21 mouse cellular contexts compared by ENCODE assay signal in the genomic region with DNA sequence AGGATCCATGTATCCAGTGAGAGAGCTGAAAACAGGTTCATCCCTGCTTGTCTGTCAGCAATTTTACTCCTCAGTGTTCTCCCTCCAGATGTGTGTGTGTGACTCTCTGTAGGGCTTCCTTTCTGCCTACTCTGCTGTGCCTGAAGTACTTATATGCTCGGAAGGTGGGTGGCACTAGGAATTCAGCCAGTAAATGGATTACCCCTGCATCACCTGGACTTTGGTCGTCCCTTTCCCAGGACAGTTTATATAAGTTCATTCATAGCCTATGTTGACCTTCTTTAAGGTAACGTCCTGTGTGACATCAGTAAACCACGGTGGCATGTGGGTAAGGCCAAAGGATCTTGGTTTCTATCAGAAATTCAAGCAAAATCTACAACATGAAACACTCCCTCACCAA.
A peak's percentile ranks its signal among the peaks of the same experiment; 100 is the strongest.
DNase-seq lines count a peak whose midpoint lies in the region; ATAC-seq and TF ChIP-seq lines count a peak whose summit lies in the region.
"Had no signal": no experiment of that assay in that cellular context is flagged by ENCODE, and none has a peak within 500 bp of the region (broad histone marks: within the 10 kb centered on the region; RNA-seq: fewer than 3 reads in every experiment).

No protein-coding gene starts in this region.

- ATAC-seq in liver, embryonic 15.5 days (ENCODE audit: insufficient read depth), result peak; percentile 44; the same call in 1 of the 2 replicates
- ATAC-seq in liver, embryonic 11.5 days (replicated peaks; ENCODE audit: low FRiP score), result no peak
- peak; percentile 70 for ATAC-seq in liver, embryonic 16.5 days (ENCODE audit: low read depth)
- ATAC-seq in liver, postnatal 0 days, result peak; percentile 90
- ATAC-seq in liver, embryonic 12.5 days, result no peak
- ATAC-seq: activated CD4-positive, CD25-positive, alpha-beta regulatory T cell, adult 4 months; CD4-positive, CD25-positive, alpha-beta regulatory T cell, adult 4 months; Patski had no signal

- 0 out of 2 replicates have a peak, but pooled peaks cover 7% of the 10 kb centered on the region for H3K9me3 ChIP-seq in liver, embryonic 15.5 days (replicated peaks)
- peaks cover 25% of the 10 kb centered on the region for H3K9me3 ChIP-seq in liver, embryonic 11.5 days (ENCODE audit: control insufficient read depth, low read length)
- H3K9me3 ChIP-seq in liver, embryonic 16.5 days (replicated peaks; ENCODE audit: control insufficient read depth, low read length), result peaks cover 4% of the 10 kb centered on the region
- H3K9me3 ChIP-seq in liver, postnatal 0 days (ENCODE audit: low read length), result peaks cover 8% of the 10 kb centered on the region
- H3K9me3 ChIP-seq in liver, embryonic 12.5 days (replicated peaks), result peaks cover 50% of the 10 kb centered on the region

- H3K27me3 ChIP-seq in liver, embryonic 15.5 days, result no peaks in the 10 kb centered on the region
- H3K27me3 ChIP-seq in liver, embryonic 11.5 days (replicated peaks; ENCODE audit: control insufficient read depth, insufficient read depth, low read length), result no peaks in the 10 kb centered on the region
- no peaks in the 10 kb centered on the region for H3K27me3 ChIP-seq in liver, embryonic 16.5 days (ENCODE audit: control insufficient read depth, insufficient read depth, low read depth, low read length)
- no peaks in the 10 kb centered on the region for H3K27me3 ChIP-seq in liver, postnatal 0 days (ENCODE audit: insufficient read depth, low read length)
- no peaks in the 10 kb centered on the region for H3K27me3 ChIP-seq in liver, embryonic 12.5 days (replicated peaks)
- H3K27me3 ChIP-seq: CH12.LX, Patski had no signal

- H3K4me1 ChIP-seq in liver, embryonic 15.5 days (replicated peaks), result no peaks in the 10 kb centered on the region
- H3K4me1 ChIP-seq in liver, embryonic 11.5 days (replicated peaks; ENCODE audit: control insufficient read depth, insufficient read depth, low read length), result no peaks in the 10 kb centered on the region
- no peaks in the 10 kb centered on the region for H3K4me1 ChIP-seq in liver, embryonic 16.5 days (ENCODE audit: control insufficient read depth, low read depth, low read length)
- H3K4me1 ChIP-seq in liver, postnatal 0 days (ENCODE audit: insufficient read depth), result 0 out of 2 replicates have a peak, but pooled peaks cover 2% of the 10 kb centered on the region
- no peaks in the 10 kb centered on the region for H3K4me1 ChIP-seq in liver, embryonic 12.5 days

- peak; percentile 85 for TF ChIP-seq EP300 in liver, postnatal 0 days (IDR thresholded peaks at IDR 0.05; ENCODE audit: low read depth)

- DNase-seq in liver, embryonic 11.5 days (ENCODE audit: low spot score), result no peak
- DNase-seq in liver, result no peak
- peak; percentile 77 for DNase-seq in liver, postnatal 0 days
- DNase-seq: adrenal gland, adult 2 months; adrenal gland, adult 8-10 months; adrenal gland, postnatal 10 days; adrenal gland, postnatal 14 days; adrenal gland, postnatal 25 days; adrenal gland, postnatal 36 days; B cell, adult 2 months; cerebellum, adult 11 months; cerebellum, adult 11-12 months; cerebellum, adult 18-20 months had no signal

- no peak overlapping the region for H3K4me2 ChIP-seq in liver, embryonic 15.5 days
- no peak overlapping the region for H3K4me2 ChIP-seq in liver, embryonic 11.5 days
- no peak overlapping the region for H3K4me2 ChIP-seq in liver, embryonic 16.5 days (ENCODE audit: low read depth, low read length)
- H3K4me2 ChIP-seq in liver, postnatal 0 days (ENCODE audit: low read depth, low read length), result no peak overlapping the region
- no peak overlapping the region for H3K4me2 ChIP-seq in liver, embryonic 12.5 days

- 45% methylated on average over 4 of the region's 4 CpGs for WGBS in liver, embryonic 15.5 days (ENCODE audit: insufficient replicate concordance)
- WGBS in liver, embryonic 11.5 days, result 64% methylated on average over 4 of the region's 4 CpGs
- 40% methylated on average over 4 of the region's 4 CpGs for WGBS in liver, embryonic 16.5 days (ENCODE audit: insufficient replicate concordance)
- WGBS in liver, postnatal 0 days (ENCODE audit: insufficient replicate concordance), result 47% methylated on average over 4 of the region's 4 CpGs
- 51% methylated on average over 4 of the region's 4 CpGs for WGBS in liver, embryonic 12.5 days (ENCODE audit: insufficient replicate concordance)

- peak overlapping the region; percentile 9 for H3K4me3 ChIP-seq in liver, embryonic 15.5 days (replicated peaks)
- H3K4me3 ChIP-seq in liver, embryonic 11.5 days (ENCODE audit: low read depth, low read length), result no peak overlapping the region
- H3K4me3 ChIP-seq in liver, embryonic 16.5 days (ENCODE audit: low read depth, low read length), result peak overlapping the region; percentile 30
- H3K4me3 ChIP-seq in liver, postnatal 0 days (ENCODE audit: low read depth, low read length), result peak overlapping the region; percentile 41
- H3K4me3 ChIP-seq in liver, embryonic 12.5 days, result no peak overlapping the region

- no peak for TF ChIP-seq CTCF in liver, postnatal 0 days (IDR thresholded peaks at IDR 0.05; ENCODE audit: low read depth)

- no peaks in the 10 kb centered on the region for H3K36me3 ChIP-seq in liver, embryonic 15.5 days (replicated peaks)
- H3K36me3 ChIP-seq in liver, embryonic 11.5 days (ENCODE audit: control insufficient read depth, insufficient read depth, low read length), result no peaks in the 10 kb centered on the region
- H3K36me3 ChIP-seq in liver, embryonic 16.5 days (ENCODE audit: control insufficient read depth, insufficient read depth), result no peaks in the 10 kb centered on the region
- H3K36me3 ChIP-seq in liver, postnatal 0 days (replicated peaks; ENCODE audit: insufficient read depth, low read length), result no peaks in the 10 kb centered on the region
- no peaks in the 10 kb centered on the region for H3K36me3 ChIP-seq in liver, embryonic 12.5 days
- H3K36me3 ChIP-seq: G1E had no signal

- no peak overlapping the region for H3K27ac ChIP-seq in liver, embryonic 15.5 days (replicated peaks)
- H3K27ac ChIP-seq in liver, embryonic 11.5 days (ENCODE audit: low read depth, low read length), result no peak overlapping the region
- no peak overlapping the region for H3K27ac ChIP-seq in liver, embryonic 16.5 days (ENCODE audit: low read length)
- peak overlapping the region; percentile 75 for H3K27ac ChIP-seq in liver, postnatal 0 days (ENCODE audit: low read depth)
- H3K27ac ChIP-seq in liver, embryonic 12.5 days, result no peak overlapping the region

- no peak overlapping the region for H3K9ac ChIP-seq in liver, embryonic 15.5 days
- H3K9ac ChIP-seq in liver, embryonic 11.5 days (ENCODE audit: low read depth, low read length), result no peak overlapping the region
- no peak overlapping the region for H3K9ac ChIP-seq in liver, embryonic 16.5 days (ENCODE audit: low read depth, low read length)
- H3K9ac ChIP-seq in liver, postnatal 0 days (replicated peaks), result peak overlapping the region; percentile 57
- no peak overlapping the region for H3K9ac ChIP-seq in liver, embryonic 12.5 days

Comparison
In these comparisons a context has a peak if more than half of its experiments do, and no peak if none do; other contexts are left out.
1. ATAC-seq: peak in liver, embryonic 15.5 days (single experiment), liver, embryonic 16.5 days (single experiment) and liver, postnatal 0 days (single experiment); none in liver, embryonic 11.5 days (single experiment) and liver, embryonic 12.5 days (single experiment).
2. H3K4me3 ChIP-seq: peak in liver, embryonic 15.5 days (single experiment), liver, embryonic 16.5 days (single experiment) and liver, postnatal 0 days (single experiment); none in liver, embryonic 11.5 days (single experiment) and liver, embryonic 12.5 days (single experiment).